30 mouse cellular contexts compared by ENCODE assay signal in the genomic region with DNA sequence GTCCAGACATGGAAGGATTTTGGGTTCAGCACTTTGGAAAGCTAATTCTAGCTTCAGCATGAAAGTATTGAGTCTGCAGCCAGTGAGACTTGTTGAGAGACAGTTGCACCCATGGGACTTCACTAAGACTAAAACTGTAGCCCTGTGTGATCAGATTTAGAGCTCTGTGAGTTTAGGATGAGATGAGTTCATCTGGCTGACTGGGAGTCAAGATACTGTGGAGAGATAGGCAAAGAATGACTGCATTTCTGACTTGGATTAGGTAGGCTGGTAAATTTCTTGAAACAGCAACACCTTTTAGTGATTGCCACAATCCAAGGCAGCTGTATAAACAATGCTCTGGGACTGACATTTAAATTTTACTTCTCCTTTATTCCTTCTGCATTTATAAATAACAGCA.
DNase-seq lines count a peak whose midpoint lies in the region; ATAC-seq and TF ChIP-seq lines count a peak whose summit lies in the region.
"Had no signal": no experiment of that assay in that cellular context is flagged by ENCODE, and none has a peak within 500 bp of the region (broad histone marks: within the 10 kb centered on the region; RNA-seq: fewer than 3 reads in every experiment).

No protein-coding gene starts in this region.

- no peaks in the 10 kb centered on the region for H3K4me1 ChIP-seq in limb, embryonic 14.5 days (ENCODE audit: control insufficient read depth, insufficient read depth, low read length)
- H3K4me1 ChIP-seq in limb, embryonic 10.5 days = no peaks in the 10 kb centered on the region
- H3K4me1 ChIP-seq in MEL (ENCODE audit: control insufficient read depth in 1 of 2, insufficient read depth in 2 of 2, low read length in 2 of 2) = peaks cover 17 to 21% of the 10 kb centered on the region in 2 experiments
- no peaks in the 10 kb centered on the region for H3K4me1 ChIP-seq in hindbrain, embryonic 14.5 days (replicated peaks; ENCODE audit: control insufficient read depth, insufficient read depth, low read length)
- H3K4me1 ChIP-seq in liver, embryonic 11.5 days (replicated peaks; ENCODE audit: control insufficient read depth, insufficient read depth, low read length) = no peaks in the 10 kb centered on the region
- H3K4me1 ChIP-seq: embryonic facial prominence, embryonic 12.5 days; forebrain, embryonic 12.5 days; forebrain, embryonic 15.5 days; heart, embryonic 10.5 days; hindbrain, embryonic 10.5 days; hindbrain, embryonic 13.5 days had no signal

- TF ChIP-seq CTCF in gastrocnemius, adult 2 months (IDR thresholded peaks at IDR 0.05) = no peak
- no peak for TF ChIP-seq CTCF in MEL (IDR thresholded peaks at IDR 0.05 in 2 of 3, conservative IDR thresholded peaks at IDR 0.05 in 1 of 3; ENCODE audit: control insufficient read depth in 1 of 3, insufficient read depth in 1 of 3, low read depth in 2 of 3, low read length in 3 of 3, poor library complexity in 1 of 3, severe bottlenecking in 1 of 3)

- intact Hi-C loops in gastrocnemius, adult 2 months (cut with DNase I) = no loop called here

- no peaks in the 10 kb centered on the region for H3K27me3 ChIP-seq in limb, embryonic 14.5 days (ENCODE audit: control insufficient read depth, insufficient read depth, low read length)
- no peaks in the 10 kb centered on the region for H3K27me3 ChIP-seq in limb, embryonic 10.5 days (ENCODE audit: low read depth, poor library complexity, severe bottlenecking)
- no peaks in the 10 kb centered on the region for H3K27me3 ChIP-seq in MEL (ENCODE audit: control insufficient read depth in 1 of 2, insufficient read depth in 2 of 2, low read length in 2 of 2)
- no peaks in the 10 kb centered on the region for H3K27me3 ChIP-seq in hindbrain, embryonic 14.5 days (ENCODE audit: control insufficient read depth, insufficient read depth, low read length)
- H3K27me3 ChIP-seq in liver, embryonic 11.5 days (replicated peaks; ENCODE audit: control insufficient read depth, insufficient read depth, low read length) = no peaks in the 10 kb centered on the region
- H3K27me3 ChIP-seq: embryonic facial prominence, embryonic 12.5 days; forebrain, embryonic 12.5 days; forebrain, embryonic 15.5 days; hindbrain, embryonic 13.5 days had no signal

- H3K27ac ChIP-seq in gastrocnemius, adult 2 months = peak overlapping the region; percentile 83; the same call in 1 of the 2 replicates
- H3K27ac ChIP-seq in limb, embryonic 14.5 days (replicated peaks; ENCODE audit: low read depth, low read length) = no peak overlapping the region
- no peak overlapping the region for H3K27ac ChIP-seq in limb, embryonic 10.5 days
- H3K27ac ChIP-seq in MEL (ENCODE audit: control insufficient read depth, low read depth, low read length) = no peak overlapping the region
- no peak overlapping the region for H3K27ac ChIP-seq in hindbrain, embryonic 14.5 days
- no peak overlapping the region for H3K27ac ChIP-seq in liver, embryonic 11.5 days (ENCODE audit: low read depth, low read length)
- H3K27ac ChIP-seq: embryonic facial prominence, embryonic 12.5 days; forebrain, embryonic 12.5 days; forebrain, embryonic 15.5 days; heart, embryonic 10.5 days; hindbrain, embryonic 10.5 days; hindbrain, embryonic 13.5 days; hindbrain, postnatal 0 days had no signal

- TF ChIP-seq EP300 in MEL (IDR thresholded peaks at IDR 0.05; ENCODE audit: low read depth in 1 of 2, low read length in 2 of 2) = 0 out of 4 replicates have a peak, but pooled peaks of 1 of the 2 experiments have one; percentile 7

- H3K4me2 ChIP-seq in limb, embryonic 14.5 days (replicated peaks; ENCODE audit: low read depth, low read length, severe bottlenecking) = no peak overlapping the region
- no peak overlapping the region for H3K4me2 ChIP-seq in hindbrain, embryonic 14.5 days (replicated peaks)
- H3K4me2 ChIP-seq in liver, embryonic 11.5 days = no peak overlapping the region
- H3K4me2 ChIP-seq: embryonic facial prominence, embryonic 12.5 days; forebrain, embryonic 12.5 days; forebrain, embryonic 15.5 days; hindbrain, embryonic 13.5 days had no signal

- no peak overlapping the region for H3K9ac ChIP-seq in limb, embryonic 14.5 days (ENCODE audit: low read depth, low read length, severe bottlenecking)
- H3K9ac ChIP-seq in MEL (ENCODE audit: control insufficient read depth, low read depth, low read length, poor library complexity, severe bottlenecking) = no peak overlapping the region
- no peak overlapping the region for H3K9ac ChIP-seq in hindbrain, embryonic 14.5 days
- H3K9ac ChIP-seq in liver, embryonic 11.5 days (ENCODE audit: low read depth, low read length) = no peak overlapping the region
- H3K9ac ChIP-seq: embryonic facial prominence, embryonic 12.5 days; forebrain, embryonic 12.5 days; forebrain, embryonic 15.5 days; hindbrain, embryonic 13.5 days had no signal

- ATAC-seq in limb, embryonic 14.5 days (ENCODE audit: low FRiP score, low read depth) = no peak
- no peak for ATAC-seq in hindbrain, embryonic 14.5 days (ENCODE audit: low FRiP score)
- ATAC-seq in liver, embryonic 11.5 days (replicated peaks; ENCODE audit: low FRiP score) = no peak
- ATAC-seq: activated CD4-positive, CD25-positive, alpha-beta regulatory T cell, adult 4 months; forebrain, embryonic 15.5 days; hindbrain, postnatal 0 days; inflammation-experienced regulatory T-cells, adult 6 months; intestine, embryonic 16.5 days had no signal

- no peak for TF ChIP-seq RAD21 in MEL (IDR thresholded peaks at IDR 0.05; ENCODE audit: low read depth, low read length)

- H3K79me2 ChIP-seq in MEL (ENCODE audit: control insufficient read depth, insufficient read depth, low read length, poor library complexity) = no peaks in the 10 kb centered on the region

- TF ChIP-seq POLR2A in limb, embryonic 14.5 days (IDR thresholded peaks at IDR 0.05; ENCODE audit: borderline replicate concordance, extremely low read depth, insufficient read depth, insufficient read length) = no peak
- TF ChIP-seq POLR2A in MEL (IDR thresholded peaks at IDR 0.05; ENCODE audit: control insufficient read depth in 1 of 2, insufficient read depth in 1 of 2, low read depth in 1 of 2, low read length in 2 of 2, poor library complexity in 1 of 2) = no peak

- H3K36me3 ChIP-seq in limb, embryonic 14.5 days (ENCODE audit: control insufficient read depth, insufficient read depth, low read length) = no peaks in the 10 kb centered on the region
- H3K36me3 ChIP-seq in limb, embryonic 10.5 days = no peaks in the 10 kb centered on the region
- peaks cover 0 to 25% of the 10 kb centered on the region in 2 experiments; a peak in 2 of 4 replicates for H3K36me3 ChIP-seq in MEL (ENCODE audit: control insufficient read depth in 1 of 2, insufficient read depth in 2 of 2, low read length in 2 of 2)
- H3K36me3 ChIP-seq in hindbrain, embryonic 14.5 days (replicated peaks; ENCODE audit: control insufficient read depth, insufficient read depth) = no peaks in the 10 kb centered on the region
- no peaks in the 10 kb centered on the region for H3K36me3 ChIP-seq in liver, embryonic 11.5 days (ENCODE audit: control insufficient read depth, insufficient read depth, low read length)
- H3K36me3 ChIP-seq: embryonic facial prominence, embryonic 12.5 days; forebrain, embryonic 12.5 days; forebrain, embryonic 15.5 days; heart, embryonic 10.5 days; hindbrain, embryonic 10.5 days; hindbrain, embryonic 13.5 days had no signal

- DNase-seq in gastrocnemius, adult 2 months = no peak
- no peak for DNase-seq in gastrocnemius, postnatal 4 days (ENCODE audit: low spot score in 2 of 2)
- peak; percentile 12 for DNase-seq in limb, embryonic 14.5 days (ENCODE audit: low spot score)
- DNase-seq in limb, embryonic 10.5 days (ENCODE audit: low spot score) = no peak
- peak; percentile 62 for DNase-seq in MEL (ENCODE audit: low read depth, low spot score)
- peak; percentile 8 for DNase-seq in adipocyte (ENCODE audit: low spot score)
- DNase-seq in hindbrain, embryonic 14.5 days (ENCODE audit: low spot score) = no peak
- no peak for DNase-seq in liver, embryonic 11.5 days (ENCODE audit: low spot score)
- DNase-seq: adrenal gland, postnatal 10 days; adrenal gland, postnatal 36 days; cerebellum, adult 11 months; cerebellum, adult 2 months; cerebellum, adult 9-11 months; cerebellum, postnatal 25 days; gastrocnemius, postnatal 10 days; gastrocnemius, postnatal 36 days; heart, adult 18-20 months; heart, postnatal 36 days; kidney, adult 18-20 months had no signal

- H3K4me3 ChIP-seq in gastrocnemius, adult 2 months = no peak overlapping the region
- H3K4me3 ChIP-seq in limb, embryonic 14.5 days (replicated peaks; ENCODE audit: low read length) = no peak overlapping the region
- no peak overlapping the region for H3K4me3 ChIP-seq in limb, embryonic 10.5 days
- no peak overlapping the region for H3K4me3 ChIP-seq in MEL (ENCODE audit: control insufficient read depth in 1 of 2, insufficient read depth in 1 of 2, low read depth in 2 of 2, low read length in 2 of 2)
- H3K4me3 ChIP-seq in hindbrain, embryonic 14.5 days (replicated peaks; ENCODE audit: low read length) = no peak overlapping the region
- H3K4me3 ChIP-seq in liver, embryonic 11.5 days (ENCODE audit: low read depth, low read length) = no peak overlapping the region
- H3K4me3 ChIP-seq: embryonic facial prominence, embryonic 12.5 days; erythroblast, embryonic 14.5 days; forebrain, embryonic 12.5 days; forebrain, embryonic 15.5 days; heart, embryonic 10.5 days; hindbrain, embryonic 10.5 days; hindbrain, embryonic 13.5 days had no signal

- no peaks in the 10 kb centered on the region for H3K9me3 ChIP-seq in limb, embryonic 14.5 days (ENCODE audit: control insufficient read depth, low read length)
- H3K9me3 ChIP-seq in limb, embryonic 10.5 days (replicated peaks) = no peaks in the 10 kb centered on the region
- no peaks in the 10 kb centered on the region for H3K9me3 ChIP-seq in MEL (replicated peaks; ENCODE audit: insufficient read depth, low read length)
- no peaks in the 10 kb centered on the region for H3K9me3 ChIP-seq in hindbrain, embryonic 14.5 days (ENCODE audit: control insufficient read depth, low read length)
- no peaks in the 10 kb centered on the region for H3K9me3 ChIP-seq in liver, embryonic 11.5 days (ENCODE audit: control insufficient read depth, low read length)
- H3K9me3 ChIP-seq: embryonic facial prominence, embryonic 12.5 days; forebrain, embryonic 12.5 days; forebrain, embryonic 15.5 days; heart, embryonic 10.5 days; hindbrain, embryonic 10.5 days; hindbrain, embryonic 13.5 days had no signal

TF ChIP-seq in MEL, 35 proteins besides CTCF, POLR2A, EP300 and RAD21:
- TF ChIP-seq TAL1 (IDR thresholded peaks at IDR 0.05; ENCODE audit: low read length) (peak; percentile 32; the same call in 1 of the 2 replicates), TCF12 (IDR thresholded peaks at IDR 0.05; ENCODE audit: low read depth, low read length) (0 out of 2 replicates have a peak, but pooled peaks have one; percentile 14), CHD1 (IDR thresholded peaks at IDR 0.05; ENCODE audit: low read depth, low read length) (no peak), ETS1 (IDR thresholded peaks at IDR 0.05; ENCODE audit: low read depth, low read length) (peak; percentile 80)

Comparison
In these comparisons a context has a peak if more than half of its experiments do, and no peak if none do; other contexts are left out.
1. DNase-seq: peak in limb, embryonic 14.5 days (single experiment), MEL (single experiment) and adipocyte (single experiment); none in gastrocnemius, adult 2 months (single experiment), gastrocnemius, postnatal 4 days (0 of 2), limb, embryonic 10.5 days (single experiment), hindbrain, embryonic 14.5 days (single experiment) and liver, embryonic 11.5 days (single experiment).